Comparison of ENCODE assay signal across 20 mouse cellular contexts in the genomic region with DNA sequence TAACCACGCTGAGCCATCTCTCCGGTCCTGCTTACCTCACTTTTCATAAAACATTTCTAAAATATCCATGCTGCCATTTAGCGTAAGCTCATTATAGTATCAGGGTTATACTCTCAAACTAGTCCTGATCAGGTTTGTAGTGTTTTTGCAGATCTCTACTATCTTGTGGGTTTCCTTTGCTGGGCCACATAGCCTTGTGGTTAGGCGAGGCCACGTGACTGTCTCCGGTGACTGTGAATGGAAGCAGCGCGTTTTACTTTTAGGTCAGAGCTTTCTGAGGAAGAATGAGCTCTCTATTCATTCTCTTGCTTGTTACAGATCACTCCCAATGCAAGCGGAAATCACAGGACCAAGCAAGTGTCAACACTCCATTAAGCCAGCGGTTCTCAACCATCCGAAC.
DNase-seq lines count a peak whose midpoint lies in the region; ATAC-seq and TF ChIP-seq lines count a peak whose summit lies in the region.
"Had no signal": no experiment of that assay in that cellular context is flagged by ENCODE, and none has a peak within 500 bp of the region (broad histone marks: within the 10 kb centered on the region; RNA-seq: fewer than 3 reads in every experiment).

No protein-coding gene starts in this region.

- H3K4me2 ChIP-seq in CH12.LX (ENCODE audit: insufficient read depth, low read depth, poor library complexity, severe bottlenecking): no peak overlapping the region
- no peak overlapping the region for H3K4me2 ChIP-seq in neural tube, embryonic 15.5 days
- H3K4me2 ChIP-seq: embryonic facial prominence, embryonic 15.5 days; kidney, embryonic 15.5 days; limb, embryonic 12.5 days; midbrain, embryonic 11.5 days had no signal

- no peak for TF ChIP-seq CTCF in CH12.LX (conservative IDR thresholded peaks at IDR 0.05 in 1 of 2, IDR thresholded peaks at IDR 0.05 in 1 of 2; ENCODE audit: low read depth in 2 of 2, low read length in 2 of 2)
- no peak for TF ChIP-seq CTCF in kidney, adult 2 months (conservative IDR thresholded peaks at IDR 0.05; ENCODE audit: insufficient read depth, insufficient read length, low read depth, low read length)

- H3K9me3 ChIP-seq in CH12.LX (replicated peaks; ENCODE audit: low read length): no peaks in the 10 kb centered on the region
- H3K9me3 ChIP-seq in neural tube, embryonic 15.5 days (replicated peaks): no peaks in the 10 kb centered on the region
- H3K9me3 ChIP-seq: embryonic facial prominence, embryonic 15.5 days; heart, embryonic 10.5 days; kidney, embryonic 15.5 days; limb, embryonic 12.5 days had no signal

- in situ Hi-C loops in CH12.LX (cut with MboI; ENCODE audit: low pct_ligation_motif_present, low pct_unique_long_range_greater_than_20kb, low sequenced_read_pairs): no loop called here

- ATAC-seq in megakaryocyte, adult 5-6 weeks (ENCODE audit: poor library complexity, severe bottlenecking): peak; percentile 45; the same call in 1 of the 2 replicates
- ATAC-seq in neural tube, embryonic 15.5 days (ENCODE audit: low FRiP score): no peak
- ATAC-seq: forebrain, embryonic 14.5 days; lung, postnatal 0 days; Patski had no signal

- no peak overlapping the region for H3K4me3 ChIP-seq in CH12.LX (replicated peaks in 1 of 3; ENCODE audit: low read depth in 2 of 3, low read length in 2 of 3, poor library complexity in 1 of 3)
- no peak overlapping the region for H3K4me3 ChIP-seq in neural tube, embryonic 15.5 days (replicated peaks)
- H3K4me3 ChIP-seq in kidney, adult 2 months (ENCODE audit: insufficient read depth, low read depth, low read length): no peak overlapping the region
- H3K4me3 ChIP-seq: embryonic facial prominence, embryonic 15.5 days; heart, embryonic 10.5 days; kidney, embryonic 15.5 days; limb, embryonic 12.5 days; myocyte had no signal

- dilution Hi-C loops in CH12.LX (cut with MboI; ENCODE audit: extremely low pct_ligation_motif_present, extremely low pct_unique_long_range_greater_than_20kb, low sequenced_read_pairs): no loop called here

- no peak for TF ChIP-seq POLR2A in CH12.LX (IDR thresholded peaks at IDR 0.05; ENCODE audit: low read depth, low read length)
- no peak for TF ChIP-seq POLR2A in kidney, adult 2 months (IDR thresholded peaks at IDR 0.05; ENCODE audit: low read depth, low read length)

- H3K4me1 ChIP-seq in CH12.LX (ENCODE audit: control insufficient read depth in 1 of 2, insufficient read depth in 2 of 2): peaks cover 0 to 3% of the 10 kb centered on the region in 2 experiments; a peak in 1 of 4 replicates
- no peaks in the 10 kb centered on the region for H3K4me1 ChIP-seq in neural tube, embryonic 15.5 days
- no peaks in the 10 kb centered on the region for H3K4me1 ChIP-seq in kidney, adult 2 months (ENCODE audit: control insufficient read depth, insufficient read depth, low read length)
- H3K4me1 ChIP-seq: embryonic facial prominence, embryonic 15.5 days; heart, embryonic 10.5 days; kidney, embryonic 15.5 days; limb, embryonic 12.5 days had no signal

- peak; percentile 59 for DNase-seq in CD4-positive helper T cell, adult 2 months (ENCODE audit: low read depth, low spot score)
- no peak for DNase-seq in CH12.LX (ENCODE audit: extremely low read depth)
- DNase-seq in thymus, postnatal 10 days (ENCODE audit: low spot score in 2 of 2): peak; percentile 11
- DNase-seq in urinary bladder, postnatal 4 days (ENCODE audit: low spot score in 2 of 2): no peak
- no peak for DNase-seq in kidney, adult 2 months
- DNase-seq: cerebellum, adult 2 months; heart, postnatal 14 days; right cerebral cortex, postnatal 25 days had no signal

- no peaks in the 10 kb centered on the region for H3K36me3 ChIP-seq in CH12.LX (replicated peaks in 1 of 2; ENCODE audit: control insufficient read depth in 1 of 2, insufficient read depth in 1 of 2, low read length in 1 of 2)
- H3K36me3 ChIP-seq in neural tube, embryonic 15.5 days: no peaks in the 10 kb centered on the region
- H3K36me3 ChIP-seq in kidney, adult 2 months (ENCODE audit: control insufficient read depth, insufficient read depth, low read length): no peaks in the 10 kb centered on the region
- H3K36me3 ChIP-seq: embryonic facial prominence, embryonic 15.5 days; heart, embryonic 10.5 days; kidney, embryonic 15.5 days; limb, embryonic 12.5 days had no signal

- no peak overlapping the region for H3K27ac ChIP-seq in CH12.LX (ENCODE audit: insufficient read depth, low read depth)
- H3K27ac ChIP-seq in neural tube, embryonic 15.5 days (replicated peaks): no peak overlapping the region
- H3K27ac ChIP-seq in kidney, adult 2 months (ENCODE audit: insufficient read depth, low read depth, low read length): no peak overlapping the region
- H3K27ac ChIP-seq: embryonic facial prominence, embryonic 15.5 days; heart, embryonic 10.5 days; kidney, embryonic 15.5 days; limb, embryonic 12.5 days; liver, embryonic 14.5 days had no signal

- no peak overlapping the region for H3K9ac ChIP-seq in CH12.LX (ENCODE audit: insufficient read depth, low read depth)
- no peak overlapping the region for H3K9ac ChIP-seq in neural tube, embryonic 15.5 days (replicated peaks)
- H3K9ac ChIP-seq: embryonic facial prominence, embryonic 15.5 days; kidney, embryonic 15.5 days; limb, embryonic 12.5 days; liver, embryonic 14.5 days had no signal

- no peak for TF ChIP-seq EP300 in CH12.LX (IDR thresholded peaks at IDR 0.05; ENCODE audit: low read length)

- no peaks in the 10 kb centered on the region for H3K27me3 ChIP-seq in CH12.LX (replicated peaks)
- no peaks in the 10 kb centered on the region for H3K27me3 ChIP-seq in neural tube, embryonic 15.5 days (replicated peaks)
- no peaks in the 10 kb centered on the region for H3K27me3 ChIP-seq in kidney, adult 2 months (replicated peaks; ENCODE audit: control insufficient read depth, insufficient read depth, low read length)
- H3K27me3 ChIP-seq: embryonic facial prominence, embryonic 15.5 days; kidney, embryonic 15.5 days; limb, embryonic 12.5 days had no signal

- TF ChIP-seq RAD21 in CH12.LX (IDR thresholded peaks at IDR 0.05; ENCODE audit: low read depth, low read length): no peak

- WGBS in neural tube, embryonic 15.5 days: 91% methylated on average over 11 of the region's 11 CpGs
- WGBS in kidney, adult 2 months: 89% methylated on average over 11 of the region's 11 CpGs

- H3K79me2 ChIP-seq in CH12.LX (replicated peaks; ENCODE audit: control insufficient read depth, extremely low read depth, insufficient read depth, poor library complexity, severe bottlenecking): no peaks in the 10 kb centered on the region

TF ChIP-seq in CH12.LX, 34 proteins besides CTCF, POLR2A, EP300 and RAD21:
- TF ChIP-seq USF1 (IDR thresholded peaks at IDR 0.05; ENCODE audit: low read depth, low read length): peak; percentile 18
- no peak for TF ChIP-seq JUND (conservative IDR thresholded peaks at IDR 0.05; ENCODE audit: low read depth, low read length)
- no peak for TF ChIP-seq JUN (IDR thresholded peaks at IDR 0.05; ENCODE audit: insufficient read depth, low read depth, low read length)
- TF ChIP-seq MEF2A (IDR thresholded peaks at IDR 0.05; ENCODE audit: borderline replicate concordance, low read depth, low read length): no peak
TF ChIP-seq in CH12.LX: peak in this region for 1.

Comparison
In these comparisons a context has a peak if more than half of its experiments do, and no peak if none do; other contexts are left out.
1. DNase-seq: peak in CD4-positive helper T cell, adult 2 months (single experiment) and thymus, postnatal 10 days (2 of 2); none in CH12.LX (single experiment), urinary bladder, postnatal 4 days (0 of 2) and kidney, adult 2 months (single experiment).